Mouse (Mus musculus) embryo, embryonic 11.5 days (tissue): ENCODE measurements at regions not wholly inside any gene's neighbourhood (a gene's known extent, or its start where the extent isn't known, plus 50 kb on each side); places are given as distances from the start of the nearest gene placed in this dataset.

Experiments
- DNase-seq: peaks from one replicate; pipeline ENCODE4 v3.0.0-alpha.2; 2012; ENCODE audit warnings: low read depth, low spot score

- DNase-seq, result no peak
These were observed 904.1 kb downstream of the A830018L16Rik start for GRCm38 (mm10) chr1:12318029-12318428.

GRCm38 (mm10) chr1:12334186-12334585 lies 920.3 kb downstream of the A830018L16Rik start:
- no peak for DNase-seq

GRCm38 (mm10) chr1:12344726-12345438 lies 931.0 kb downstream of the A830018L16Rik start:
- no peak for DNase-seq

GRCm38 (mm10) chr1:12345439-12345819 lies 931.5 kb downstream of the A830018L16Rik start:
- no peak for DNase-seq

- DNase-seq, result no peak
These were observed 940.6 kb downstream of the A830018L16Rik start for GRCm38 (mm10) chr1:12354531-12354930.

- DNase-seq, result no peak
These were observed 954.0 kb downstream of the A830018L16Rik start for GRCm38 (mm10) chr1:12367872-12368271.

GRCm38 (mm10) chr1:12372968-12373367 lies 959.1 kb downstream of the A830018L16Rik start:
- no peak for DNase-seq

- no peak for DNase-seq
These were observed 984.4 kb downstream of the A830018L16Rik start for GRCm38 (mm10) chr1:12398146-12398884.

GRCm38 (mm10) chr1:12405391-12406270 lies 991.7 kb downstream of the A830018L16Rik start:
- no peak for DNase-seq

GRCm38 (mm10) chr1:12409738-12410523 lies 996.0 kb downstream of the A830018L16Rik start:
- no peak for DNase-seq

GRCm38 (mm10) chr1:12410524-12410886 lies 996.6 kb downstream of the A830018L16Rik start:
- DNase-seq, result no peak

- no peak for DNase-seq
These were observed 1010.6 kb downstream of the A830018L16Rik start for GRCm38 (mm10) chr1:12424510-12424909.

- DNase-seq, result no peak
These were observed 1024.0 kb downstream of the A830018L16Rik start for GRCm38 (mm10) chr1:12437894-12438293.

GRCm38 (mm10) chr1:12466255-12466654 lies 1052.3 kb downstream of the A830018L16Rik start:
- DNase-seq, result no peak

GRCm38 (mm10) chr1:12478983-12479763 lies 1065.3 kb downstream of the A830018L16Rik start:
- DNase-seq, result no peak

- DNase-seq, result no peak
These were observed 1086.5 kb downstream of the A830018L16Rik start for GRCm38 (mm10) chr1:12500442-12500841.

GRCm38 (mm10) chr1:12507997-12508396 lies 1094.1 kb downstream of the A830018L16Rik start:
- no peak for DNase-seq

GRCm38 (mm10) chr1:12510129-12510816 lies 1096.4 kb downstream of the A830018L16Rik start:
- DNase-seq, result peak; percentile 19

- DNase-seq, result no peak
These were observed 1105.7 kb downstream of the A830018L16Rik start for GRCm38 (mm10) chr1:12519601-12520000.

GRCm38 (mm10) chr1:12555859-12556258 lies 1142.0 kb downstream of the A830018L16Rik start:
- no peak for DNase-seq
